Mouse (Mus musculus): ENCODE data around the gene Grip2.

DNA sequence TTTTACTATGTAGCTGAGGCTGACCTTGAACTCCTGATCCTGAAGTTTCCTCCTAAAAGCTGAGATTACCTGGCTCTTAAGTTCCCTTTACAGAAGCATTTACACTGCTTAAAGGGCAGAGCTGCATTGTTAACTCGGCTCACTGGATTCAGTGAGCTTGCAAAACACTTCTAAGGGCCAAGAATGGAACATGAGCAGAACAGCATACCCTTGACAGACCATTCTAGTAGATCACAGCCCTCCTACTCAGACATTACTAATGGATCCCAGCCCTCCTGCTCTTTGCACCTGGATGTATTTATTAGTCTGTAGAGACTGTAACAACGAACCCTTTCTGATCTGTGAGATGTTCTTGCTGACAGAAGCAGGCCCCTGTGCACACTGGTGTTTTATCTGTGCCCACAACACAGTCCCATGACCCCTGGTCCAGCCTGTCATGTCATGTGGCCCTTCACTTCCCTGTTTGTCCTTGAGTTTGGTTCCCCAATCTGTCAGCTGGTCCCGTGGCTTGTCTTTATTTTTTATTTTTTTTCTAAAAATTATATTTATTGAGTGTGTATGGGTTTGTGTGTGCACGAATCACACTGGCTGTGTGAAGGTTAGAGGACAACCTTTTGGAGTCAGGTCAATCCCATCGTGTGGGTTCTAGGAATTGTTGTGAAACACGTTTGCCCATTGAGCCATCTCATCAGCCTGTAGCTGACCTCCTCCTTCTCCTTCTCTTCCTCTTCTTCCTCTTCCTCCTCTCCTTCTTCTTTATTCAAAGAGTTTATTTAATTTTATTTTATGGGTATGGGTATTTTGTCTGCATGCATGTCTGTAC, 110.9 kb downstream of the Grip2 start:
- TF ChIP-seq ELF1 (IDR thresholded peaks at IDR 0.05; ENCODE audit: low read depth, low read length) = no peak
- TF ChIP-seq TCF12 (IDR thresholded peaks at IDR 0.05; ENCODE audit: low read depth, low read length) = no peak
- no peak for TF ChIP-seq EP300 (IDR thresholded peaks at IDR 0.05; ENCODE audit: low read length)
- TF ChIP-seq MAX (IDR thresholded peaks at IDR 0.05; ENCODE audit: low read length) = no peak
- no peak for TF ChIP-seq CHD2 (IDR thresholded peaks at IDR 0.05; ENCODE audit: low read length)
- no peak for TF ChIP-seq RCOR1 (conservative IDR thresholded peaks at IDR 0.05; ENCODE audit: low read depth, low read length)
- no peak for TF ChIP-seq NRF1 (IDR thresholded peaks at IDR 0.05; ENCODE audit: low read depth, low read length)
- TF ChIP-seq CTCF (conservative IDR thresholded peaks at IDR 0.05 in 1 of 2, IDR thresholded peaks at IDR 0.05 in 1 of 2; ENCODE audit: low read depth in 2 of 2, low read length in 2 of 2) = no peak
- no peak for TF ChIP-seq USF1 (IDR thresholded peaks at IDR 0.05; ENCODE audit: low read depth, low read length)
- no peak for TF ChIP-seq UBTF (IDR thresholded peaks at IDR 0.05; ENCODE audit: low read depth, low read length)
- no peak for TF ChIP-seq POLR2A (IDR thresholded peaks at IDR 0.05; ENCODE audit: low read depth, low read length)
- TF ChIP-seq HCFC1 (IDR thresholded peaks at IDR 0.05; ENCODE audit: low read depth, low read length) = no peak

Data from CH12.LX (cell line).